Mouse (Mus musculus) hindlimb bud, embryonic 11.5 days (tissue): ENCODE data around the gene Gtf3c5.

Source experiments
- DNase-seq: peaks from one replicate; pipeline ENCODE4 v3.0.0-alpha.2; 2012; ENCODE audit warnings: low read depth, low spot score; ENCODE audit errors: extremely low spot score

The Gtf3c5 gene

DNA sequence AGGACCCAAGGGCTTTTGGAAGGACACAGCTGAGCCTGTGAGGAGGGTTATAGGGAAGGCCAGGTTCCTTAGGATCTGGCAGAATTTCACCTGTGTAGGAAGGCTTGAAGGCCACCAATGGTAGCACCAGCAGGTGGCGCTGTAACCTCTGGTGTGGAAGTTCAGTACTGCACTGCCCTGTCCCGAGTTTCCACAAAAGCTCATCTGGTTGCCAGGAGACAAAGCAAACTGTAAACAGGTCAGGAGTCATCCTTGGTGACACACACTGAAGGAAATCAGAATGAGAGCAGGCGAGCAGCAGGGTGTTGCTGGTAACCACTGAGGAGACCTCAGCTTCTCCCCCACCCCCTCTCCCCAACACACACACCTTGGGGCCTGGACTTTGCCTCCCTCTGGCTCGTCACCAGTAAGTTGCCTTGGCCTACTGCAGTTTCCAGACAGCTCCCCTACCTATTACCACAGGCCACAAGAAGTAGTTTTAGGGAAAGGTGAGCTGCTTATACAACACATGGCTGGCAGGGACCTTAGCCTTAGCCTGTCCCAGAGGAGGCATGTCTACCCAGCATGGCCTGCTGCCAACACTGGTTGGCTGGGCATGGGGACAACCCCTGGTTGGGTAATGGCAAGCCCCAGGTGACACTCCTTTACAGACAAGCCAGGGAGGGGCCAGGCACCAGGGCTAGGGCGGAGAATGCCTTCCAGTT lies 66.2 kb downstream of the Gtf3c5 start:
- no peak for DNase-seq
